Mouse (Mus musculus) heart, embryonic 14.5 days (tissue): ENCODE results near the gene Rptor. TPM values are rescaled to one million over a fixed set of nuclear protein-coding genes. Genes with fewer than 3 reads are reported as not detected.

Source experiments
- ATAC-seq: fragments of 200-750 bp; cut with Nextera tagmentation; 2 replicates; pipeline ENCODE4 v1.8.0; 2017; ENCODE audit warnings: low read depth, moderate TSS enrichment; ENCODE audit not compliant: insufficient number of reproducible peaks, insufficient read depth, low FRiP score
- H3K27ac ChIP-seq, 2 experiments: fragments of 200-500 bp in 1 of 2; fragments of 300-500 bp in 1 of 2; sonication (generic) in 1 of 2; replicated peaks in 1 of 2; 2 replicates each; pipeline ENCODE4 v1.5.1; 2012 to 2014; ENCODE audit warnings: low read depth in 2 of 2, low read length in 2 of 2, control low read depth in 1 of 2, mild to moderate bottlenecking in 1 of 2, mixed read lengths in 1 of 2; ENCODE audit not compliant: control insufficient read depth in 1 of 2, insufficient read depth in 1 of 2
- H3K27me3 ChIP-seq: fragments of 300-500 bp; sonication (generic); 2 replicates; pipeline ENCODE4 v1.6.1; 2014; ENCODE audit warnings: mild to moderate bottlenecking, low read length, control low read depth; ENCODE audit not compliant: control insufficient read depth, insufficient read depth
- H3K36me3 ChIP-seq: fragments of 300-500 bp; sonication (generic); 2 replicates; pipeline ENCODE4 v1.6.1; 2014; ENCODE audit warnings: mild to moderate bottlenecking, control low read depth, low read length, mixed read lengths; ENCODE audit not compliant: control insufficient read depth, insufficient read depth
- H3K4me1 ChIP-seq, 2 experiments: fragments of 200-500 bp in 1 of 2; fragments of 300-500 bp in 1 of 2; sonication (generic) in 1 of 2; 2 replicates each; pipeline ENCODE4 v1.6.1; 2012 to 2014; ENCODE audit warnings: low read length in 2 of 2, control low read depth in 1 of 2, mixed read lengths in 1 of 2; ENCODE audit not compliant: control insufficient read depth in 2 of 2, insufficient read depth in 2 of 2
- H3K4me2 ChIP-seq: fragments of 300-500 bp; sonication (generic); 2 replicates; pipeline ENCODE4 v1.6.1; 2014; ENCODE audit warnings: mild to moderate bottlenecking, low read length
- H3K4me3 ChIP-seq, 2 experiments: fragments of 200-500 bp in 1 of 2; fragments of 300-500 bp in 1 of 2; sonication (generic) in 1 of 2; 2 replicates each; pipeline ENCODE4 v1.5.1; 2012 to 2014; ENCODE audit warnings: low read length in 2 of 2, mild to moderate bottlenecking in 2 of 2, control low read depth in 1 of 2, low read depth in 1 of 2, moderate library complexity in 1 of 2; ENCODE audit not compliant: control insufficient read depth in 1 of 2, insufficient read depth in 1 of 2
- H3K9ac ChIP-seq: fragments of 300-500 bp; sonication (generic); 2 replicates; pipeline ENCODE4 v1.6.1; 2014; ENCODE audit warnings: mild to moderate bottlenecking, low read length
- H3K9me3 ChIP-seq: fragments of 300-500 bp; sonication (generic); 2 replicates; pipeline ENCODE4 v1.6.1; 2016; ENCODE audit warnings: low read length, control low read depth; ENCODE audit not compliant: control insufficient read depth
- WGBS: fragments of 180-500 bp; shearing (Covaris S2); extraction: QIAGEN DNeasy Blood & Tissue Kit; methylation state at CpG from one replicate; pipeline ENCODE4 v1.1.7; 2014; 5-methylcytosine and 5-hydroxymethylcytosine counted together
- polyA plus RNA-seq: library from polyadenylated mRNA; unstranded; fragments of >200 nt; fragmentation: Nextera tagmentation; extraction: Ambion mirVana; gene quantifications from 2 replicates; pipeline ENCODE4 v1.2.1, GENCODE M21; 2014

Rptor gene
- polyA plus RNA-seq, 1 experiment from 2014 or later = 11.2 TPM

GRCm38 (mm10) chr11:119741401-119741800, 138.7 kb downstream of the Rptor start:
- H3K27ac ChIP-seq = no peak overlapping the region
- peaks cover 5% of the 10 kb centered on the region; the same call in 1 of the 2 replicates for H3K36me3 ChIP-seq
- no peak overlapping the region for H3K9ac ChIP-seq
- no peaks in the 10 kb centered on the region for H3K27me3 ChIP-seq
- H3K4me2 ChIP-seq = no peak overlapping the region
- no peak overlapping the region for H3K4me3 ChIP-seq
- 62% methylated on average over 1 of the region's 1 CpGs for WGBS
- ATAC-seq = no peak
- H3K4me1 ChIP-seq = peaks cover 8% of the 10 kb centered on the region in 2 experiments; a peak in 2 of 4 replicates
- no peaks in the 10 kb centered on the region for H3K9me3 ChIP-seq

GRCm38 (mm10) chr11:119744436-119744835, 141.7 kb downstream of the Rptor start:
- no peak for ATAC-seq
- H3K27ac ChIP-seq = no peak overlapping the region
- no peaks in the 10 kb centered on the region for H3K4me1 ChIP-seq
- WGBS = 85% methylated on average over 4 of the region's 4 CpGs
- no peak overlapping the region for H3K4me2 ChIP-seq
- no peaks in the 10 kb centered on the region for H3K27me3 ChIP-seq
- no peak overlapping the region for H3K9ac ChIP-seq
- no peaks in the 10 kb centered on the region for H3K9me3 ChIP-seq
- H3K4me3 ChIP-seq = no peak overlapping the region
- peaks cover 5% of the 10 kb centered on the region; the same call in 1 of the 2 replicates for H3K36me3 ChIP-seq

- Histone ChIP-seq H3K9ac (no peak overlapping the region), H3K4me3 (no peak overlapping the region), H3K4me2 (no peak overlapping the region), H3K27ac (no peak overlapping the region), H3K36me3 (peaks cover 5% of the 10 kb centered on the region; the same call in 1 of the 2 replicates), H3K9me3 (no peaks in the 10 kb centered on the region), H3K27me3 (no peaks in the 10 kb centered on the region), H3K4me1 (no peaks in the 10 kb centered on the region)
- no peak for ATAC-seq
- 87% methylated on average over 7 of the region's 7 CpGs for WGBS
Observed at GRCm38 (mm10) chr11:119745333-119745732, 142.6 kb downstream of the Rptor start.

GRCm38 (mm10) chr11:119754459-119754858, 151.8 kb downstream of the Rptor start:
- H3K27ac ChIP-seq = no peak overlapping the region
- H3K4me2 ChIP-seq = no peak overlapping the region
- H3K4me3 ChIP-seq = no peak overlapping the region
- ATAC-seq = no peak
- H3K36me3 ChIP-seq = peaks cover 10% of the 10 kb centered on the region; the same call in 1 of the 2 replicates
- no peak overlapping the region for H3K9ac ChIP-seq
- H3K9me3 ChIP-seq = no peaks in the 10 kb centered on the region
- 81% methylated on average over 6 of the region's 6 CpGs for WGBS
- no peaks in the 10 kb centered on the region for H3K27me3 ChIP-seq
- H3K4me1 ChIP-seq = no peaks in the 10 kb centered on the region

- ATAC-seq = no peak
- Histone ChIP-seq H3K9me3 (no peaks in the 10 kb centered on the region), H3K36me3 (peaks cover 10% of the 10 kb centered on the region; the same call in 1 of the 2 replicates), H3K4me1 (no peaks in the 10 kb centered on the region), H3K4me3 (no peak overlapping the region), H3K9ac (no peak overlapping the region), H3K27ac (no peak overlapping the region), H3K27me3 (no peaks in the 10 kb centered on the region), H3K4me2 (no peak overlapping the region)
- WGBS = 95% methylated on average over 5 of the region's 5 CpGs
Observed at GRCm38 (mm10) chr11:119758214-119758613, 155.5 kb downstream of the Rptor start.

GRCm38 (mm10) chr11:119758705-119759327, 156.1 kb downstream of the Rptor start:
- H3K4me3 ChIP-seq = no peak overlapping the region
- H3K9ac ChIP-seq = no peak overlapping the region
- no peak overlapping the region for H3K4me2 ChIP-seq
- peaks cover 10% of the 10 kb centered on the region; the same call in 1 of the 2 replicates for H3K36me3 ChIP-seq
- H3K4me1 ChIP-seq = no peaks in the 10 kb centered on the region
- no peak overlapping the region for H3K27ac ChIP-seq
- H3K27me3 ChIP-seq = no peaks in the 10 kb centered on the region
- ATAC-seq = no peak
- 78% methylated on average over 7 of the region's 7 CpGs for WGBS
- H3K9me3 ChIP-seq = no peaks in the 10 kb centered on the region

- Histone ChIP-seq H3K27me3 (no peaks in the 10 kb centered on the region), H3K36me3 (peaks cover under 1% of the 10 kb centered on the region; the same call in 1 of the 2 replicates), H3K27ac (no peak overlapping the region), H3K4me3 (no peak overlapping the region), H3K9me3 (no peaks in the 10 kb centered on the region), H3K9ac (no peak overlapping the region), H3K4me2 (no peak overlapping the region), H3K4me1 (peaks cover 13 to 22% of the 10 kb centered on the region in 2 experiments)
- no peak for ATAC-seq
- WGBS = 86% methylated on average over 9 of the region's 9 CpGs
Observed at GRCm38 (mm10) chr11:119762911-119763310, 160.2 kb downstream of the Rptor start.

- WGBS = 62% methylated on average over 6 of the region's 6 CpGs
- H3K9ac ChIP-seq = no peak overlapping the region
- no peak for ATAC-seq
- H3K4me2 ChIP-seq = no peak overlapping the region
- H3K4me3 ChIP-seq = no peak overlapping the region
- H3K9me3 ChIP-seq = no peaks in the 10 kb centered on the region
- no peaks in the 10 kb centered on the region for H3K27me3 ChIP-seq
- H3K27ac ChIP-seq = no peak overlapping the region
- H3K36me3 ChIP-seq = no peaks in the 10 kb centered on the region
- peaks cover 14 to 32% of the 10 kb centered on the region in 2 experiments for H3K4me1 ChIP-seq
Observed at GRCm38 (mm10) chr11:119766023-119766422, 163.3 kb downstream of the Rptor start.
